Mouse (Mus musculus): ENCODE results near the gene Fgf22. TPM values are rescaled to one million over a fixed set of nuclear protein-coding genes. Genes with fewer than 3 reads are reported as not detected.

Gene Fgf22
- polyA plus RNA-seq, 1 experiment from 2014 or later = 0.24 TPM

GRCm38 (mm10) chr10:79767372-79768244, 12.7 kb downstream of the Fgf22 start:
- H3K27ac ChIP-seq = peak overlapping the region; percentile 93
- peak overlapping the region; percentile 78 for H3K4me2 ChIP-seq
- H3K4me1 ChIP-seq (replicated peaks) = peaks cover 27% of the 10 kb centered on the region
- peak; percentile 81 for ATAC-seq (ENCODE audit: insufficient number of reproducible peaks, insufficient read depth, low FRiP score, low TSS enrichment, low read depth)
- H3K9ac ChIP-seq (replicated peaks) = no peak overlapping the region
- H3K4me3 ChIP-seq (replicated peaks) = peak overlapping the region; percentile 92
- 13% methylated on average over 40 of the region's 40 CpGs for WGBS
- peaks cover 8% of the 10 kb centered on the region for H3K36me3 ChIP-seq
- H3K9me3 ChIP-seq = peaks cover 5% of the 10 kb centered on the region
- H3K27me3 ChIP-seq = no peaks in the 10 kb centered on the region

GRCm38 (mm10) chr10:79768400-79768799, 13.5 kb downstream of the Fgf22 start:
- ATAC-seq (ENCODE audit: insufficient number of reproducible peaks, insufficient read depth, low FRiP score, low TSS enrichment, low read depth) = no peak
- 0% methylated on average over 5 of the region's 5 CpGs for WGBS
- H3K27ac ChIP-seq = no peak overlapping the region
- no peaks in the 10 kb centered on the region for H3K27me3 ChIP-seq
- H3K36me3 ChIP-seq = no peaks in the 10 kb centered on the region
- no peak overlapping the region for H3K4me3 ChIP-seq (replicated peaks)
- no peak overlapping the region for H3K9ac ChIP-seq (replicated peaks)
- no peak overlapping the region for H3K4me2 ChIP-seq
- peaks cover 7% of the 10 kb centered on the region for H3K9me3 ChIP-seq
- H3K4me1 ChIP-seq (replicated peaks) = peaks cover 27% of the 10 kb centered on the region

GRCm38 (mm10) chr10:79769329-79769728, 14.5 kb downstream of the Fgf22 start:
- H3K4me2 ChIP-seq = no peak overlapping the region
- 38% methylated on average over 4 of the region's 4 CpGs for WGBS
- no peaks in the 10 kb centered on the region for H3K27me3 ChIP-seq
- H3K4me3 ChIP-seq (replicated peaks) = no peak overlapping the region
- peaks cover 23% of the 10 kb centered on the region for H3K4me1 ChIP-seq (replicated peaks)
- no peak overlapping the region for H3K9ac ChIP-seq (replicated peaks)
- H3K27ac ChIP-seq = no peak overlapping the region
- H3K36me3 ChIP-seq = no peaks in the 10 kb centered on the region
- peaks cover 7% of the 10 kb centered on the region for H3K9me3 ChIP-seq
- no peak for ATAC-seq (ENCODE audit: insufficient number of reproducible peaks, insufficient read depth, low FRiP score, low TSS enrichment, low read depth)

GRCm38 (mm10) chr10:79772320-79772719, 17.4 kb downstream of the Fgf22 start:
- H3K9ac ChIP-seq (replicated peaks) = no peak overlapping the region
- no peak for ATAC-seq (ENCODE audit: insufficient number of reproducible peaks, insufficient read depth, low FRiP score, low TSS enrichment, low read depth)
- no peak overlapping the region for H3K4me2 ChIP-seq
- H3K4me3 ChIP-seq (replicated peaks) = no peak overlapping the region
- peaks cover 13% of the 10 kb centered on the region for H3K4me1 ChIP-seq (replicated peaks)
- WGBS = 80% methylated on average over 3 of the region's 3 CpGs
- peaks cover 9% of the 10 kb centered on the region for H3K27me3 ChIP-seq
- no peak overlapping the region for H3K27ac ChIP-seq
- peaks cover 13% of the 10 kb centered on the region for H3K9me3 ChIP-seq
- H3K36me3 ChIP-seq = no peaks in the 10 kb centered on the region

GRCm38 (mm10) chr10:79773208-79773607, 18.3 kb downstream of the Fgf22 start:
- H3K27me3 ChIP-seq = peaks cover 17% of the 10 kb centered on the region
- 91% methylated on average over 2 of the region's 2 CpGs for WGBS

GRCm38 (mm10) chr10:79774486-79775279, 19.8 kb downstream of the Fgf22 start:
- H3K9ac ChIP-seq (replicated peaks) = no peak overlapping the region
- H3K27ac ChIP-seq = no peak overlapping the region
- no peak overlapping the region for H3K4me2 ChIP-seq
- WGBS = 77% methylated on average over 5 of the region's 5 CpGs
- H3K4me1 ChIP-seq (replicated peaks) = peaks cover 26% of the 10 kb centered on the region
- H3K27me3 ChIP-seq = peaks cover 32% of the 10 kb centered on the region
- no peaks in the 10 kb centered on the region for H3K36me3 ChIP-seq
- H3K9me3 ChIP-seq = peaks cover 13% of the 10 kb centered on the region
- H3K4me3 ChIP-seq (replicated peaks) = no peak overlapping the region
- no peak for ATAC-seq (ENCODE audit: insufficient number of reproducible peaks, insufficient read depth, low FRiP score, low TSS enrichment, low read depth)

More at GRCm38 (mm10) chr10:79773208-79773607, 18.3 kb downstream of the Fgf22 start:
- Histone ChIP-seq H3K4me3 (replicated peaks) (no peak overlapping the region), H3K4me1 (replicated peaks) (peaks cover 17% of the 10 kb centered on the region), H3K9ac (replicated peaks) (no peak overlapping the region), H3K9me3 (peaks cover 13% of the 10 kb centered on the region), H3K27ac (no peak overlapping the region), H3K4me2 (no peak overlapping the region), H3K36me3 (no peaks in the 10 kb centered on the region)
- ATAC-seq (ENCODE audit: insufficient number of reproducible peaks, insufficient read depth, low FRiP score, low TSS enrichment, low read depth) = no peak

GRCm38 (mm10) chr10:79777103-79777531, 22.2 kb downstream of the Fgf22 start, which contains the start of gene Fstl3:
TSS of gene Fstl3 (plus strand) at chr10:79777272.
- Histone ChIP-seq H3K9me3 (peaks cover 12% of the 10 kb centered on the region), H3K9ac (replicated peaks) (peak within 1 kb of the TSS; percentile 66), H3K4me1 (replicated peaks) (peaks cover 39% of the 10 kb centered on the region), H3K27ac (no peak within 1 kb of the TSS), H3K4me2 (peak within 1 kb of the TSS; percentile 80), H3K27me3 (peaks cover 56% of the 10 kb centered on the region), H3K4me3 (replicated peaks) (peak within 1 kb of the TSS; percentile 53), H3K36me3 (no peaks in the 10 kb centered on the region)
- ATAC-seq (ENCODE audit: insufficient number of reproducible peaks, insufficient read depth, low FRiP score, low TSS enrichment, low read depth) = no peak
- WGBS = 1% methylated on average over 39 of the region's 39 CpGs

GRCm38 (mm10) chr10:79778006-79778405, 23.1 kb downstream of the Fgf22 start:
- no peaks in the 10 kb centered on the region for H3K36me3 ChIP-seq
- no peak overlapping the region for H3K27ac ChIP-seq
- H3K9ac ChIP-seq (replicated peaks) = no peak overlapping the region; the same call in 1 of the 2 replicates
- H3K4me1 ChIP-seq (replicated peaks) = peaks cover 39% of the 10 kb centered on the region
- ATAC-seq (ENCODE audit: insufficient number of reproducible peaks, insufficient read depth, low FRiP score, low TSS enrichment, low read depth) = no peak
- peaks cover 63% of the 10 kb centered on the region for H3K27me3 ChIP-seq
- WGBS = 15% methylated on average over 15 of the region's 15 CpGs
- peak overlapping the region; percentile 80 for H3K4me2 ChIP-seq
- H3K9me3 ChIP-seq = peaks cover 6% of the 10 kb centered on the region; the same call in 1 of the 2 replicates
- H3K4me3 ChIP-seq (replicated peaks) = peak overlapping the region; percentile 8

- Histone ChIP-seq H3K9me3 (peaks cover 6% of the 10 kb centered on the region; the same call in 1 of the 2 replicates), H3K36me3 (no peaks in the 10 kb centered on the region), H3K4me1 (replicated peaks) (peaks cover 39% of the 10 kb centered on the region), H3K9ac (replicated peaks) (no peak overlapping the region), H3K27ac (0 out of 2 replicates have a peak overlapping the region, but pooled peaks have one; percentile 7), H3K27me3 (peaks cover 70% of the 10 kb centered on the region), H3K4me3 (replicated peaks) (peak overlapping the region; percentile 42; the same call in 1 of the 2 replicates), H3K4me2 (no peak overlapping the region)
- ATAC-seq (ENCODE audit: insufficient number of reproducible peaks, insufficient read depth, low FRiP score, low TSS enrichment, low read depth) = no peak
- WGBS = 19% methylated on average over 2 of the region's 2 CpGs
Measured at GRCm38 (mm10) chr10:79779193-79779592, 24.3 kb downstream of the Fgf22 start.

- H3K27me3 ChIP-seq = peaks cover 79% of the 10 kb centered on the region
- H3K36me3 ChIP-seq = no peaks in the 10 kb centered on the region
- WGBS = 2% methylated on average over 55 of the region's 55 CpGs
Measured at GRCm38 (mm10) chr10:79779784-79780663, 25.1 kb downstream of the Fgf22 start.

More at GRCm38 (mm10) chr10:79779784-79780663, 25.1 kb downstream of the Fgf22 start:
- Histone ChIP-seq H3K9me3 (peaks cover 4% of the 10 kb centered on the region; the same call in 1 of the 2 replicates), H3K4me1 (replicated peaks) (peaks cover 39% of the 10 kb centered on the region), H3K4me3 (replicated peaks) (peak overlapping the region; percentile 42), H3K9ac (replicated peaks) (0 out of 2 replicates have a peak overlapping the region, but pooled peaks have one; percentile 23), H3K27ac (no peak overlapping the region), H3K4me2 (peak overlapping the region; percentile 68)
- peak; percentile 81 for ATAC-seq (ENCODE audit: insufficient number of reproducible peaks, insufficient read depth, low FRiP score, low TSS enrichment, low read depth)

All from limb, embryonic 12.5 days (tissue).